Mouse (Mus musculus): ENCODE data around the gene Lsm7.

Lsm7 gene

GRCm38 (mm10) chr10:80814800-80815199 is 40.2 kb downstream of the Lsm7 start:
- no peak for DNase-seq (ENCODE audit: low read depth, low spot score)

GRCm38 (mm10) chr10:80813366-80813765 is 41.6 kb downstream of the Lsm7 start, which contains the start of gene Jsrp1:
TSS of gene Jsrp1 (minus strand) at chr10:80813498.
- no peak for DNase-seq (ENCODE audit: low read depth, low spot score)

- DNase-seq (ENCODE audit: low read depth, low spot score): no peak
Measured at GRCm38 (mm10) chr10:80812391-80813041, 42.5 kb downstream of the Lsm7 start.

GRCm38 (mm10) chr10:80810084-80810483 is 44.9 kb downstream of the Lsm7 start:
- no peak for DNase-seq (ENCODE audit: low read depth, low spot score)

GRCm38 (mm10) chr10:80808985-80809632 is 45.9 kb downstream of the Lsm7 start:
- DNase-seq (ENCODE audit: low read depth, low spot score): no peak

DNA sequence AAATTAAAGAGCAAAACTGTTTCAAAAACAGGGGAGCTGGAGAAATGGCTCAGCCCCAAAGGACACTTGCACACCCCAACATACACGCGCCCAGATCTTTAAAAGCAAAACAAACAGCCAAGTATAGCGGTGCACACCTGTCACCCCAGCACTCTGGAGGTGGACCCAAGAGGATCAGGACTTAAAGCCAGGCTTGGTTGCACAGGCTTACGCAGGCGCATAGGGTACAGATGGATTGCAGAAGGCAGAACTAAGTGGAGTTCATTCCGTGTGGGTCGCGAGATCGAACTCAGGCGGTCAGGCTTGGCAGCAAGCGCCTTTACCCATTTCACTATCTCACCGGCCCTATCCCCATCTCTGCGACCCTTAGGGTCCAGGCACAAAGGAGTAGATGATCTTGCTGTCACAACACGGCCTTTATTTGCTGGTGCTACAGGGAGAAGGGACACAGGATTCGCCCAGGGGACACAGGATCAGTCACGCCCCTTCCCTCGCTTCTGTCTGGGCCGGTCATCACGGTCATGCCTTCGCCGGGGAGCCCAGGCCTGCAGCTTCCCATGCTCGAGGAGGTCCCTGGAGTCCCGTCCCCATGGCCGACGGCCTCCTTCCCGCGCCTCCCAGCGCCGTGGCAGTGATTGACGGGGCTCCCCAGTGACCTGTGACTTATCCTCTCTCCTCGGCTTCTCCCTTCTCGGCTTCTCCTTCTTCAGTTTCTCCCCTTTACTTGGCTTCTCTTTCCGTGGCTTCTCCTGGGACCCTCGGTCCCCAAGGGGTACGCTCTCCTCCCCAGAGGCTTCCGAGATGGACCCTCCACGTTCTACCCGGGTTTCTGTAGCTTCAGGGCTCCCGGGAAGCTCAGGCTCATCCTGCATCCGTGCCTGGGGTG is 46.7 kb downstream of the Lsm7 start:
- DNase-seq (ENCODE audit: low read depth, low spot score): no peak

GRCm38 (mm10) chr10:80807057-80807627 is 47.9 kb downstream of the Lsm7 start:
- peak; percentile 76 for DNase-seq (ENCODE audit: low read depth, low spot score)

GRCm38 (mm10) chr10:80806341-80807056 is 48.5 kb downstream of the Lsm7 start:
- no peak for DNase-seq (ENCODE audit: low read depth, low spot score)

GRCm38 (mm10) chr10:80805925-80806324 is 49.1 kb downstream of the Lsm7 start:
- DNase-seq (ENCODE audit: low read depth, low spot score): peak; percentile 63

- no peak for DNase-seq (ENCODE audit: low read depth, low spot score)
Measured at GRCm38 (mm10) chr10:80805322-80805721, 49.7 kb downstream of the Lsm7 start.

DNA sequence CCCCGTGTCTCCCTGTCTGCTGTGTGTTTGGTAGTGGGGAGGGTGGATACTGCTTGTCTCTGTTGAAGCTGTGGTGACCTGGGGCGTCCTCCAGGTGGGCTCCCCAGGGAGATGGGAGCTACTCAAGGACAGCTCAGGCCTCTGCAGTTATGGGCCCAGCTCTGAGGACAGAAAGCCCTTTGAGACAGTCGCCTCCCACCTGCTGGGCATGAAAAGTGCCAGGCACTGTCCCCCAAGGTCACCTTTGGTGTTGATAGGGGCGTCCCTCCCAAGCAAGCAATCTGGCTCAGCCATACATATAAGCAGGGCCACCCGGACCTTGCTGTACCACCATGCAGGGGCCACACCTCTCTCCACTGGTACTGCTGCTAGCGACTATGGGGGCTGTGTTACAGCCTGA is 50.1 kb downstream of the Lsm7 start, which contains the start of gene Amh:
Gene Amh (plus strand): TSS at position 328 of the 400 bp plus-strand sequence.
- DNase-seq (ENCODE audit: low read depth, low spot score): no peak

- DNase-seq (ENCODE audit: low read depth, low spot score): no peak
Measured at GRCm38 (mm10) chr10:80804340-80804739, 50.7 kb downstream of the Lsm7 start.

DNA sequence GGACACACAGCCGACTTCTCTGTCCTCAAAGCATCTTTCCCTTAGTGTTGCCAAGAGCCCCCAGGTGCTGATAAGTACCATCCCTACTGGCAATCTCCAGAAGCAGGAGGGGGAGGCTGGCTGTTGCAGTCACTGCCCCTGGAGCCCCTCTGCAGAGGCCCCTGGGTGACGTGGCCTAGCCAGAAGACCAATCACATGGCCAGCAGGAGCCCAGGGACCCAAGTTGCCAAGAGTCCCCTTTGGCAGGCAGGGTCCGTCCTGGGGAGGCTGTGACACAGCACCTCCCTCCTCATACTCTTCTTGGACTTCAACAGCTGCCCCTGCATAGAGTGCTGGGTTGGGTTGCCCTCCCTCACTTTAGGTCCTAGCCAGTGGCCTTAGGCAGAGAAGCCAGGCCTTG is 52.0 kb downstream of the Lsm7 start:
- DNase-seq (ENCODE audit: low read depth, low spot score): no peak

Data from ES-CJ7 (cell line).